Mouse (Mus musculus) cerebral cortex, adult 2 months (tissue): ENCODE measurements around the gene Gm10139.

Experiments
- WGBS: fragments of 180-500 bp; shearing (Covaris S2); methylation state at CpG from one replicate; pipeline ENCODE4 v1.1.7; 2018; 5-methylcytosine and 5-hydroxymethylcytosine counted together

Gene Gm10139

GRCm38 (mm10) chr13:65512378-65512777 is at the start of gene Gm10139:
TSS of gene Gm10139 (plus strand) at chr13:65512678.
- 60% methylated on average over 1 of the region's 3 CpGs for WGBS

DNA sequence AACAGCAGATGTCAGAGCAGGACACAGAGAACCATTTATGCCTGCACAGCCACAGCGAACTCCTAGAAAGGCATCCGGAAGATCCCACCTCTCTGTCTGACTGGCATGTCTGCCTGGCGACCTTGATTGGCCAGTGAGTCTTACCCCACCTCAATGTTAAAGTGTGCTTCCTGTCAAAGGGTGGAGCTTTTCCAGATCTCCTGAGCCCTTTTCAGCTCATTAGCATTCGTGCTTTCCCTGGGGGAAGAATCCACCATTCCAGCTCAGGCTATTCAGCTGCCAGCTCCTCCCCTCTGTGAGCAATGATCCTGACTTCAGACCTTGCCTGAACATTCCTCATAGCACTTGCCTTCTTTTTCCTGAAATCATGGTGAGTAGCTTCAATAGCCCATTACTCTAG is 45.2 kb downstream of the Gm10139 start:
- 78% methylated on average over 4 of the region's 4 CpGs for WGBS
